Mouse (Mus musculus) hindbrain, embryonic 15.5 days (tissue): ENCODE measurements around the gene Itgb2. TPM values are rescaled to one million over a fixed set of nuclear protein-coding genes. Genes with fewer than 3 reads are reported as not detected.

Source experiments
- ATAC-seq: fragments of 200-750 bp; cut with Nextera tagmentation; 2 replicates; pipeline ENCODE4 v1.8.0; 2017; ENCODE audit warnings: low read depth, moderate number of reproducible peaks, moderate TSS enrichment; ENCODE audit not compliant: low FRiP score
- H3K27ac ChIP-seq: fragments of 300-500 bp; sonication (generic); replicated peaks from 2 replicates; pipeline ENCODE4 v1.5.1; 2015; ENCODE audit warnings: mild to moderate bottlenecking, inconsistent platforms
- H3K27me3 ChIP-seq: fragments of 300-500 bp; sonication (generic); 2 replicates; pipeline ENCODE4 v1.6.1; 2015; ENCODE audit warnings: control low read depth, inconsistent platforms
- H3K36me3 ChIP-seq: fragments of 300-500 bp; sonication (generic); 2 replicates; pipeline ENCODE4 v1.6.1; 2015; ENCODE audit warnings: control low read depth, inconsistent platforms
- H3K4me1 ChIP-seq: fragments of 300-500 bp; sonication (generic); replicated peaks from 2 replicates; pipeline ENCODE4 v1.6.1; 2015; ENCODE audit warnings: control low read depth, inconsistent platforms
- H3K4me2 ChIP-seq: fragments of 300-500 bp; sonication (generic); 2 replicates; pipeline ENCODE4 v1.6.1; 2015; ENCODE audit warnings: moderate library complexity, mild to moderate bottlenecking, inconsistent platforms
- H3K4me3 ChIP-seq: fragments of 300-500 bp; sonication (generic); 2 replicates; pipeline ENCODE4 v1.5.1; 2015; ENCODE audit warnings: mild to moderate bottlenecking, inconsistent platforms
- H3K9ac ChIP-seq: fragments of 300-500 bp; sonication (generic); 2 replicates; pipeline ENCODE4 v1.6.1; 2015; ENCODE audit warnings: inconsistent platforms
- H3K9me3 ChIP-seq: fragments of 300-500 bp; sonication (generic); 2 replicates; pipeline ENCODE4 v1.6.1; 2016; ENCODE audit warnings: control low read depth, inconsistent platforms
- WGBS: fragments of 180-500 bp; shearing (Covaris S2); methylation state at CpG from one replicate; pipeline ENCODE4 v1.1.7; 2015; 5-methylcytosine and 5-hydroxymethylcytosine counted together
- polyA plus RNA-seq: library from polyadenylated mRNA; unstranded; fragments of >200 nt; fragmentation: Nextera tagmentation; extraction: Ambion mirVana; gene quantifications from 2 replicates; pipeline ENCODE4 v1.2.1, GENCODE M21; 2015

Itgb2 gene
- polyA plus RNA-seq, 1 experiment from 2014 or later = 1.1 TPM

DNA sequence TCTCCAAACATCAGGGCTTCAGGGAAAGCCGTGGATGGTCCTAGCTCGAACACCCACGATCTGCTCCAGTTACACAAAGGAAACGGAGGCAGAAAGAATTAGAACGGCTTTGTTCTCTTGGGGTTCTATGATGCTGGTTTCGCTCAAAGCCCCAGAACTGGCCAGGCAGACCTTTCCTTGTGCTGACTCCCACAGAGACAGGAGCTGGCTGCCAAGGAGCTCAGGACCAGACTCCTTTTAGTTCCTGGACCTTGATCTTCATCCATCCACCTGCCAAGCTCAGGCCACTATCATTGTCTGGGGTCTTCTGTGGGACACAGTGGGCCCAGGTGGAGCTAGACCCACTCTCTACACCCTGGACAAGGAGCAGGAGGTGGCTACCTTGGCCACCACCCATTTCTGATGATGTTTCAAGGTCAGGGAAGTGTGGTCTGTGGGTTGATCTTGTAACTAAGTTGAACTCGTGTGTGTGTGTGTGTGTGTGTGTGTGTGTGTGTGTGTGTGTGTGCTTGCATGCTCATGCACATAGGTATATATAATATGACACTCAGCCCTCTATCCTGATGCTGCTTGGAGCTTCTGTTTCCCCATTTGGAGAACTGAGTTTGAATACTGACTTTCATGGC is 9.4 kb downstream of the Itgb2 start:
- 81% methylated on average over 6 of the region's 7 CpGs for WGBS
- ATAC-seq = no peak
- Histone ChIP-seq H3K36me3 (no peaks in the 10 kb centered on the region), H3K9ac (no peak overlapping the region), H3K4me3 (no peak overlapping the region), H3K9me3 (no peaks in the 10 kb centered on the region), H3K4me1 (no peaks in the 10 kb centered on the region), H3K4me2 (no peak overlapping the region), H3K27me3 (no peaks in the 10 kb centered on the region), H3K27ac (no peak overlapping the region)

GRCm38 (mm10) chr10:77540576-77541102 is 10.6 kb downstream of the Itgb2 start:
- H3K4me1 ChIP-seq = no peaks in the 10 kb centered on the region
- WGBS = 82% methylated on average over 4 of the region's 4 CpGs
- H3K4me2 ChIP-seq = no peak overlapping the region
- no peak overlapping the region for H3K4me3 ChIP-seq
- no peaks in the 10 kb centered on the region for H3K27me3 ChIP-seq
- ATAC-seq = no peak
- no peaks in the 10 kb centered on the region for H3K9me3 ChIP-seq
- H3K36me3 ChIP-seq = no peaks in the 10 kb centered on the region
- H3K9ac ChIP-seq = no peak overlapping the region
- H3K27ac ChIP-seq = no peak overlapping the region

- no peak for ATAC-seq
- WGBS = 80% methylated on average over 10 of the region's 10 CpGs
- H3K4me2 ChIP-seq = no peak overlapping the region
Observed at GRCm38 (mm10) chr10:77541864-77542666, 12.0 kb downstream of the Itgb2 start.

GRCm38 (mm10) chr10:77543226-77543625 is 13.2 kb downstream of the Itgb2 start:
- ATAC-seq = no peak
- WGBS = 41% methylated on average over 7 of the region's 7 CpGs

More at GRCm38 (mm10) chr10:77541864-77542666, 12.0 kb downstream of the Itgb2 start:
- Histone ChIP-seq H3K4me1 (no peaks in the 10 kb centered on the region), H3K9ac (no peak overlapping the region), H3K9me3 (no peaks in the 10 kb centered on the region), H3K27me3 (no peaks in the 10 kb centered on the region), H3K27ac (no peak overlapping the region), H3K36me3 (no peaks in the 10 kb centered on the region), H3K4me3 (no peak overlapping the region)

DNA sequence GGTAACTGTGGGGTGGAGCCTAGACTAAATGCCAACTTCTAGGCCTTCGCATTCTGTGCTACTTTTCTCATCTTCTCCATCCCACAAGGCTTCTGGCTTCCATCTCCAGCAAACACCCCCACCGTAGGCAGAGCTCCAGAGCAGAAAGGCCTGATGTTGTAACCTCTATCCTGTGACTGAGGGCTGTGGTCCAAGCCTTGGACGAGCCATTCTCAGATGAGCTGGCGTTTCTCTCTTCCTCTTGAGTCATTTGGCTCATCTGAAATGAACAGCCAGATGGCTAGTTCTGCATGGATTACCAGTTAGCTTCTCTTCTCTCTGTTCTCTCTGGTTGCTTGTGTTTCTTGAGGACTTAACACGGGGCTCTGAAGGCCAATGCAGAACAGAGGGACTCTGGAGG is 14.9 kb downstream of the Itgb2 start:
- no peaks in the 10 kb centered on the region for H3K27me3 ChIP-seq
- WGBS = 84% methylated on average over 5 of the region's 5 CpGs
- H3K4me2 ChIP-seq = no peak overlapping the region
- H3K9me3 ChIP-seq = no peaks in the 10 kb centered on the region
- H3K4me3 ChIP-seq = no peak overlapping the region
- H3K4me1 ChIP-seq = no peaks in the 10 kb centered on the region
- H3K27ac ChIP-seq = no peak overlapping the region
- no peak overlapping the region for H3K9ac ChIP-seq
- ATAC-seq = no peak
- no peaks in the 10 kb centered on the region for H3K36me3 ChIP-seq

More at GRCm38 (mm10) chr10:77543226-77543625, 13.2 kb downstream of the Itgb2 start:
- no peak overlapping the region for H3K27ac ChIP-seq
- H3K9ac ChIP-seq = no peak overlapping the region
- no peaks in the 10 kb centered on the region for H3K4me1 ChIP-seq
- H3K4me2 ChIP-seq = no peak overlapping the region
- H3K4me3 ChIP-seq = no peak overlapping the region
- H3K27me3 ChIP-seq = no peaks in the 10 kb centered on the region
- no peaks in the 10 kb centered on the region for H3K36me3 ChIP-seq
- no peaks in the 10 kb centered on the region for H3K9me3 ChIP-seq

- Histone ChIP-seq H3K36me3 (no peaks in the 10 kb centered on the region), H3K27ac (no peak overlapping the region), H3K9me3 (no peaks in the 10 kb centered on the region), H3K4me3 (no peak overlapping the region), H3K9ac (no peak overlapping the region), H3K4me2 (no peak overlapping the region), H3K27me3 (no peaks in the 10 kb centered on the region), H3K4me1 (no peaks in the 10 kb centered on the region)
- WGBS = 87% methylated on average over 10 of the region's 10 CpGs
- ATAC-seq = no peak
Observed at GRCm38 (mm10) chr10:77548576-77548975, 18.5 kb downstream of the Itgb2 start.

DNA sequence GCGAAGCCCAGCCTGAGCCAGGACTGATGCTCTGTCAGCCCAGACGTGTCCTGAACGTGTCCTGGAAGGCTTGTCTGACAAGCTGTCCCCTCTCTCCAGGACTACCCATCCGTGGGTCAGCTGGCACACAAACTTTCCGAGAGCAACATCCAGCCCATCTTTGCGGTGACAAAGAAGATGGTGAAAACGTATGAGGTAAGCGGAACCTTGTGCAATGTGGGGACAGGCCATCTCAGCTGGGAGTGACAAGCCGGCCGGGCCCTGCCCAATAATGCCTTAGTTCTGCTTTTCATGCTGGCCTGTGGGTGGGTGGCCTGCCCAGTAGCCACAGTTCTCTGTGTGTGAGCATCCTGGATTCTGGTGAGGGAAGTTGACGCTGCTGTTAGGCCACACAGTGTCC is 20.8 kb downstream of the Itgb2 start:
- no peaks in the 10 kb centered on the region for H3K4me1 ChIP-seq
- no peaks in the 10 kb centered on the region for H3K27me3 ChIP-seq
- H3K36me3 ChIP-seq = no peaks in the 10 kb centered on the region
- 72% methylated on average over 11 of the region's 11 CpGs for WGBS
- no peak for ATAC-seq
- no peak overlapping the region for H3K27ac ChIP-seq
- H3K9ac ChIP-seq = no peak overlapping the region
- H3K4me2 ChIP-seq = no peak overlapping the region
- H3K9me3 ChIP-seq = no peaks in the 10 kb centered on the region
- H3K4me3 ChIP-seq = no peak overlapping the region

GRCm38 (mm10) chr10:77552162-77552561 is 22.1 kb downstream of the Itgb2 start:
- no peaks in the 10 kb centered on the region for H3K9me3 ChIP-seq
- no peak overlapping the region for H3K4me3 ChIP-seq
- no peaks in the 10 kb centered on the region for H3K27me3 ChIP-seq
- ATAC-seq = no peak
- H3K27ac ChIP-seq = no peak overlapping the region
- 95% methylated on average over 5 of the region's 5 CpGs for WGBS
- H3K4me2 ChIP-seq = no peak overlapping the region
- no peaks in the 10 kb centered on the region for H3K36me3 ChIP-seq
- no peak overlapping the region for H3K9ac ChIP-seq
- no peaks in the 10 kb centered on the region for H3K4me1 ChIP-seq

DNA sequence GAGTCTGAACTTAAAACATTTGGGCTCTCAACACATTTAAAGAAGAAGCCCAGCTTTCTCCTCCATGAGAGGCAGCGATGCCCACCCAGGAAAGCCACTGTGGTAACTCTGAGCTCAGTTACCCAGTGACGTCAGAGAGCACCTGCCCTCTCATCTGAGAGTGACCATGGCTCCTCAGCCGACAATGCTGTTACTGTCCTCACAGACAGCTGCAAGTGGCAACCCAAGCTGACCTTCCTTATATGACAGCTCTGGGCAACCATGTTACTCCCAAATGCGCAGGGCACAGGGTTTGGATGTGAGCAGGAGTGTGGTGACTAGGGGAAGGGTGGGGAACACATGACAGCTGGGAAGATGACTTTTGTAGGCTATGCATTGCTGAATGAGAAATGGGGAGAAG is 23.2 kb downstream of the Itgb2 start:
- no peak overlapping the region for H3K4me3 ChIP-seq
- H3K36me3 ChIP-seq = no peaks in the 10 kb centered on the region
- no peak overlapping the region for H3K27ac ChIP-seq
- no peak for ATAC-seq
- no peak overlapping the region for H3K9ac ChIP-seq
- H3K27me3 ChIP-seq = no peaks in the 10 kb centered on the region
- no peaks in the 10 kb centered on the region for H3K9me3 ChIP-seq
- H3K4me2 ChIP-seq = no peak overlapping the region
- WGBS = 83% methylated on average over 4 of the region's 4 CpGs
- no peaks in the 10 kb centered on the region for H3K4me1 ChIP-seq

DNA sequence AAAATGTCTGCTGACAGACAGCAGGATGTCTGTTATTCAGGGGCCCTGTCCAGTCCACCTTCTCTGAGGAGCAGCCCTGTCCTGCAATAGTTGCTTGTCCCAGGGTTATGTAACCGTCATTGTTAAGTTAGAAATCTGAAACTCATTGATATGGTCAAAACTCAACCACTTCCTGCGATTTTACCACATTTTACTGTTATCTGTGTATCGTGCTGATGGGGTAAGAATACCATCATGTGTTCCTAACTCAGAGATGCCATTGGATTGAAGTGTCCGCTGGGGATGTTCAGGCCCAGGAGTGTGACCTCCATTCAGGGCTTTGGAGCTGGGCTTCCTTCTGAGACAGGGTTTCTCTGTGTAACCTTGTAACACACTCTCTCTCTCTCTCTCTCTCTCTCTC is 24.9 kb downstream of the Itgb2 start:
- Histone ChIP-seq H3K36me3 (no peaks in the 10 kb centered on the region), H3K4me3 (no peak overlapping the region), H3K4me1 (no peaks in the 10 kb centered on the region), H3K9me3 (no peaks in the 10 kb centered on the region), H3K27ac (no peak overlapping the region), H3K4me2 (no peak overlapping the region), H3K9ac (no peak overlapping the region), H3K27me3 (no peaks in the 10 kb centered on the region)
- 90% methylated on average over 4 of the region's 4 CpGs for WGBS
- no peak for ATAC-seq

DNA sequence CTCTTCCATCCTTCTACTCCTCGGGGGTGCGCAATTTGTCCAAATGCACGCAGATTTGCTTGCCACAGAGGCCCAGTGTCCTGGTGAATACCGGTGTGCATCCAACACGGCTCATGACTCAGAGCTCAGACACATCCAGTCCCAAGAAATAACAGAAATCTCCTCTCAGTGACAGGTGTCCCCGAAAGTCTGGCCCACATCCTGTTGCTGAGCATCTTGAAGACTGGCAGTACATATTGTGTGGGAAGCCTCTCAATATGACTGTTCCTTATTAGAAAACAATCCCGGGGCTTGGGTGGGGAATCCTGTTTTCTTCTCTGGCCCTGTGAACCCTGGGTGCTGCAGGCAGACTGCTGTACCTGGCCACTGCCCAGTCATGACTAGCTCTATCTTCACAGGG is 26.6 kb downstream of the Itgb2 start:
- H3K27me3 ChIP-seq = no peaks in the 10 kb centered on the region
- WGBS = 94% methylated on average over 7 of the region's 7 CpGs
- no peaks in the 10 kb centered on the region for H3K36me3 ChIP-seq
- no peak overlapping the region for H3K4me3 ChIP-seq
- no peaks in the 10 kb centered on the region for H3K4me1 ChIP-seq
- no peak for ATAC-seq
- H3K27ac ChIP-seq = no peak overlapping the region
- no peak overlapping the region for H3K4me2 ChIP-seq
- no peak overlapping the region for H3K9ac ChIP-seq
- H3K9me3 ChIP-seq = no peaks in the 10 kb centered on the region

DNA sequence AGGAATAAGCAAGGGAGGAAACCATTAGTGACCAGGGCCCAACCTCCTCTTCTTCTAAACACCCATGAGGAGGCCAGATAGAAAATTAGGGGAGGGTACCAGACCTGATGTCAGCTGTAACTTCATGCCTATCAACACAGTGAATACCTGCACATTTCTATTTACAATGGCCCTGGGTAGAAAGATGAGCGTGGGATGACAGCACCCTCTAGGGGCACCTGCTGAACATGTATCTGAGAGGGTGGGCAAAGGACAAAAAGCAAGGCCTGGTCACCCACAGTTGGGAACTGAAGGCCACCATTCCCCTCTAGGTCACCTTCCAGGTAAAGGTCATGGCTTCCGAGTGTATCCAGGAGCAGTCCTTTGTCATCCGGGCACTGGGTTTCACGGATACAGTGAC is 27.6 kb downstream of the Itgb2 start:
- no peak overlapping the region for H3K27ac ChIP-seq
- no peaks in the 10 kb centered on the region for H3K36me3 ChIP-seq
- H3K9me3 ChIP-seq = no peaks in the 10 kb centered on the region
- no peaks in the 10 kb centered on the region for H3K4me1 ChIP-seq
- H3K4me3 ChIP-seq = no peak overlapping the region
- no peak for ATAC-seq
- H3K4me2 ChIP-seq = no peak overlapping the region
- no peak overlapping the region for H3K9ac ChIP-seq
- no peaks in the 10 kb centered on the region for H3K27me3 ChIP-seq
- WGBS = 91% methylated on average over 4 of the region's 4 CpGs
